Mouse (Mus musculus): ENCODE results near the gene Lsm2. TPM values are rescaled to one million over a fixed set of nuclear protein-coding genes. Genes with fewer than 3 reads are reported as not detected.
"Not testable (repeated sequence)": the region's sequence is repeated elsewhere in the genome, so short reads cannot be mapped to it uniquely, and the experiment has no call there.

Lsm2 gene
- total RNA-seq, 2 experiments from 2014 or later = 52.2 to 55.0 TPM

DNA sequence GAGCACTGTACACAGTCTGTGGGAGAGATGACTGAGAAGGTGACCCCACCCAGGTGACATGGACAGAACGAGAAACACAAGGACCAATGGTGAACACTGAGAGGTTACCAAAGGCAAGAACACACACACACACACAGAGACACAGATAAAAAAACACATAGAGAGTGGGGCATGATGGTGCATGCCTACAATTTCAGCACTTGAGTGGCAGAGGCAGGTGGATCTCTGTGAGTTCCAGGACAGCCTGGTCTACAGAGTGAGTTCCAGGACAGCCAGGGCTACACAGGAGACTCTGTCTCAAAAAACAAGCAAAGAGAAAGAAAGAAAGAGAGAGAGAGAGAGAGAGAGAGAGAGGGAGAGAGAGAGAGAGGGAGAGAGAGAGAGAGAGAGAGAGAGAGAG is 52.0 kb downstream of the Lsm2 start:
- not testable (repeated sequence) for DNase-seq

DNA sequence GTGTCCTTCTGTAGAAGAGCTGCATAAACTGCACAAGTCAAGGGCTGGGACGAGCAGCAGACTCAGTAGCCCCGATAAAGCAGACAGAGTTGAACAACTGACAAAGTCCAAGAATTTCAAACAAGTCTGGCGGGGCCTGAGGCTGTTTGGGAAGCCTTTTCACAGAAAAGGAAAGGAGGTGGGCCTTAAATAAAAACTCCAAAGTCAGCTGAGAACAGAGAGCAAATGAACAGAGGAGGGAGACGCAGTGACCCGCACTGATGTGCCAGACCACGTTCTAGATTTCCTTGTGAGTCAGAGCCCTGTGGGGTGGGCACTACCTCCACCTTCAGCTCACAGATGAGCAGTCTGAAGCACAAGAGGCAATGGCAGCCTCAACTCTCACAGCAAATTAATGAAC is 53.2 kb downstream of the Lsm2 start:
- no peak for DNase-seq

Other genes starting within 250 kb of the Lsm2 start
- 1 to 10 TPM; 5.0 to 5.5 TPM for gene C4b, start 238.0 kb upstream of the Lsm2 start, total RNA-seq (2021)
- not detected for gene Cyp21a1, start 177.3 kb upstream of the Lsm2 start, total RNA-seq (2021)
- gene Stk19, start 144.9 kb upstream of the Lsm2 start, total RNA-seq (2021) = 10 to 100 TPM; 13.6 to 16.2 TPM
- 10 to 100 TPM; 21.4 to 23.0 TPM for gene Dxo, start 144.8 kb upstream of the Lsm2 start, total RNA-seq (2021)
- gene Skiv2l, start 131.7 kb upstream of the Lsm2 start, total RNA-seq (2021) = 10 to 100 TPM; 27.4 to 27.9 TPM
- gene Nelfe, start 131.5 kb upstream of the Lsm2 start, total RNA-seq (2021) = 10 to 100 TPM; 30.4 to 34.2 TPM
- 1 to 10 TPM in 1 of 2 experiments, under 1 TPM in 1; 0.88 to 2.6 TPM for gene Cfb, start 119.3 kb upstream of the Lsm2 start, total RNA-seq (2021)
- 1 to 10 TPM; 7.9 TPM for gene Zbtb12, start 102.4 kb upstream of the Lsm2 start, total RNA-seq (2021)
- not detected for gene Gm20547, start 99.8 kb upstream of the Lsm2 start, total RNA-seq (2021)
- gene C2, start 83.6 kb upstream of the Lsm2 start, total RNA-seq (2021) = 1 to 10 TPM; 3.0 to 3.7 TPM
- 10 to 100 TPM; 55.7 to 56.8 TPM for gene Ehmt2, start 83.4 kb upstream of the Lsm2 start, total RNA-seq (2021)
- gene Slc44a4, start 67.4 kb upstream of the Lsm2 start, total RNA-seq (2021) = not detected
- gene Neu1, start 50.6 kb upstream of the Lsm2 start, total RNA-seq (2021) = 10 to 100 TPM; 10.1 to 11.7 TPM
- 1 to 10 TPM; 4.8 to 5.2 TPM for gene Hspa1b, start 22.6 kb upstream of the Lsm2 start, total RNA-seq (2021)
- gene Gm20481, start 11.9 kb upstream of the Lsm2 start, total RNA-seq (2021) = not detected
- gene Hspa1a, start 9.7 kb upstream of the Lsm2 start, total RNA-seq (2021) = 1 to 10 TPM; 2.6 to 2.9 TPM
- 1 to 10 TPM; 5.3 to 6.6 TPM for gene Hspa1l, start 9.2 kb upstream of the Lsm2 start, total RNA-seq (2021)
- 10 to 100 TPM; 46.7 to 49.0 TPM for gene Vars, start 19.1 kb downstream of the Lsm2 start, total RNA-seq (2021)
- 1 to 10 TPM; 1.6 to 1.8 TPM for gene Vwa7, start 34.7 kb downstream of the Lsm2 start, total RNA-seq (2021)
- gene Sapcd1, start 46.2 kb downstream of the Lsm2 start, total RNA-seq (2021) = 1 to 10 TPM in 1 of 2 experiments, under 1 TPM in 1; 0.74 to 1.3 TPM
- gene Msh5, start 64.9 kb downstream of the Lsm2 start, total RNA-seq (2021) = 1 to 10 TPM; 4.0 to 6.5 TPM
- gene Clic1, start 68.1 kb downstream of the Lsm2 start, total RNA-seq (2021) = 100 to 1,000 TPM; 166 to 167 TPM
- 100 to 1,000 TPM; 104 to 106 TPM for gene Ddah2, start 77.2 kb downstream of the Lsm2 start, total RNA-seq (2021)
- not detected for gene Ly6g6c, start 83.5 kb downstream of the Lsm2 start, total RNA-seq (2021)
- gene Mpig6b, start 84.3 kb downstream of the Lsm2 start, total RNA-seq (2021) = under 1 TPM in 1 of 2 experiments, not detected in 1; 0.47 TPM
- gene Ly6g6e, start 95.0 kb downstream of the Lsm2 start, total RNA-seq (2021) = not detected
- 1 to 10 TPM; 1.6 to 2.4 TPM for gene Ly6g6d, start 96.2 kb downstream of the Lsm2 start, total RNA-seq (2021)
- not detected for gene Ly6g6f, start 103.7 kb downstream of the Lsm2 start, total RNA-seq (2021)
- gene Abhd16a, start 107.4 kb downstream of the Lsm2 start, total RNA-seq (2021) = 10 to 100 TPM; 50.6 to 53.5 TPM
- not detected for gene Ly6g5c, start 126.4 kb downstream of the Lsm2 start, total RNA-seq (2021)
- under 1 TPM; 0.52 to 0.62 TPM for gene Ly6g5b, start 133.6 kb downstream of the Lsm2 start, total RNA-seq (2021)
- 1 to 10 TPM; 6.0 to 6.2 TPM for gene Gpank1, start 139.6 kb downstream of the Lsm2 start, total RNA-seq (2021)
- 100 to 1,000 TPM; 189 to 196 TPM for gene Csnk2b, start 140.2 kb downstream of the Lsm2 start, total RNA-seq (2021)
- 10 to 100 TPM; 26.6 to 27.3 TPM for gene D17H6S53E, start 144.5 kb downstream of the Lsm2 start, total RNA-seq (2021)
- not detected for gene Apom, start 150.2 kb downstream of the Lsm2 start, total RNA-seq (2021)
- 100 to 1,000 TPM; 318 to 321 TPM for gene Bag6, start 153.3 kb downstream of the Lsm2 start, total RNA-seq (2021)
- gene Prrc2a, start 183.0 kb downstream of the Lsm2 start, total RNA-seq (2021) = 100 to 1,000 TPM; 248 to 251 TPM
- gene Aif1, start 194.2 kb downstream of the Lsm2 start, total RNA-seq (2021) = 1 to 10 TPM; 2.9 to 3.4 TPM
- 1 to 10 TPM; 4.2 to 4.8 TPM for gene Lst1, start 206.6 kb downstream of the Lsm2 start, total RNA-seq (2021)
- gene Ltb, start 212.6 kb downstream of the Lsm2 start, total RNA-seq (2021) = 1 to 10 TPM in 1 of 2 experiments, under 1 TPM in 1; 0.81 to 1.0 TPM
- gene Tnf, start 220.1 kb downstream of the Lsm2 start, total RNA-seq (2021) = 1 to 10 TPM in 1 of 2 experiments, under 1 TPM in 1; 0.76 to 1.3 TPM
- gene Lta, start 223.5 kb downstream of the Lsm2 start, total RNA-seq (2021) = under 1 TPM; 0.26 to 0.32 TPM
- under 1 TPM in 1 of 2 experiments, not detected in 1; 0.52 TPM for gene Gm16181, start 239.0 kb downstream of the Lsm2 start, total RNA-seq (2021)